Mouse (Mus musculus) embryonic stem cell, embryonic (primary cell): ENCODE results near the gene Gm49373.
"Not testable (repeated sequence)": the region's sequence is repeated elsewhere in the genome, so short reads cannot be mapped to it uniquely, and the experiment has no call there.

Source experiments
- CTCF ChIA-PET, 4 experiments: fragments of 300-600 bp in 2 of 4; fragments of 350-600 bp in 2 of 4; sonication (Branson Sonifier 250); formaldehyde crosslinking; loops; one replicate each; lab custom pipeline; 2022; ENCODE audit warnings: inconsistent platforms in 2 of 4; lab: Charles Lee
- POLR2A ChIA-PET, 4 experiments: fragments of 300-600 bp in 2 of 4; fragments of 350-600 bp in 2 of 4; sonication (Branson Sonifier 250); formaldehyde crosslinking; loops; one replicate each; lab custom pipeline; 2022; ENCODE audit warnings: antibody characterized with exemption in 4 of 4, inconsistent platforms in 1 of 4; lab: Charles Lee

Gene Gm49373

GRCm38 (mm10) chr9:21091707-21092320, 18.9 kb upstream of the Gm49373 start, which contains the start of the genes Gm38431 and Raver1:
Gene Gm38431 (minus strand): TSS chr9:21091997.
Gene Raver1 (minus strand): TSS chr9:21092008.
- ChIA-PET POLR2A (interaction anchor here (0.6 to 14.3 kb wide), 223 partner anchors 8 to 1074 kb away, joined by 3 to 353 read pairs (median 5); partner anchors contain the start of genes Eif3g (in 3 of the 4), Fdx1l (in 3 of the 4), Icam4 (in 3 of the 4) and Icam5 (in 3 of the 4)), CTCF (interaction anchor here in 2 of 4 experiments (0.7 to 1.8 kb wide), 7 partner anchors 8 to 310 kb away, joined by 3 to 7 read pairs (median 5); partner anchors contain the start of gene Eif3g (in 1 of the 2))

GRCm38 (mm10) chr9:21090972-21091706, 18.2 kb upstream of the Gm49373 start:
- ChIA-PET CTCF (interaction anchor here in 2 of 4 experiments (0.7 to 1.8 kb wide), 7 partner anchors 9 to 311 kb away, joined by 3 to 7 read pairs (median 5); partner anchors contain the start of gene Eif3g (in 1 of the 2)), POLR2A (interaction anchor here (0.6 to 14.3 kb wide), 204 partner anchors 7 to 1074 kb away, joined by 3 to 353 read pairs (median 5); partner anchors contain the start of genes Eif3g (in 3 of the 4), Fdx1l (in 3 of the 4), Gm49373 (in 3 of the 4) and Icam4 (in 3 of the 4))

GRCm38 (mm10) chr9:21090537-21090936, 17.6 kb upstream of the Gm49373 start:
- CTCF ChIA-PET = interaction anchor here in 2 of 4 experiments (1.1 to 1.8 kb wide), 2 partner anchors 60 to 212 kb away, joined by 3 to 7 read pairs; no protein-coding TSS in a partner anchor
- POLR2A ChIA-PET = interaction anchor here (0.8 to 14.3 kb wide), 56 partner anchors 10 to 446 kb away, joined by 3 to 353 read pairs (median 15); partner anchors contain the start of genes Gm49373 (in 3 of the 4), Icam4 (in 3 of the 4), Zglp1 (in 3 of the 4) and Fdx1l (in 2 of the 4)

- POLR2A ChIA-PET = interaction anchor here (0.6 to 15.2 kb wide), 18 partner anchors 4 to 624 kb away, joined by 3 to 353 read pairs (median 5); partner anchors contain the start of genes Gm38431 (in 4 of the 4), Raver1 (in 4 of the 4), Fdx1l (in 2 of the 4) and Gm49373 (in 2 of the 4)
Measured at GRCm38 (mm10) chr9:21083324-21083723, 10.4 kb upstream of the Gm49373 start.

GRCm38 (mm10) chr9:21081127-21081526, 8.2 kb upstream of the Gm49373 start:
- ChIA-PET POLR2A (interaction anchor here in 3 of 4 experiments (0.6 to 15.2 kb wide), 9 partner anchors 4 to 178 kb away, joined by 3 to 353 read pairs (median 5); partner anchors contain the start of genes Gm38431 (in 3 of the 3), Raver1 (in 3 of the 3), Fdx1l (in 1 of the 3) and Gm49373 (in 1 of the 3)), CTCF (no interaction called here)

More at GRCm38 (mm10) chr9:21083324-21083723, 10.4 kb upstream of the Gm49373 start:
- CTCF ChIA-PET = interaction anchor here in 2 of 4 experiments (1.3 to 1.6 kb wide), 2 partner anchors 9 to 83 kb away, joined by 3 read pairs; partner anchors contain the start of gene Fdx1l (in 1 of the 2)

GRCm38 (mm10) chr9:21075625-21076024, 2.7 kb upstream of the Gm49373 start:
- ChIA-PET CTCF (no interaction called here), POLR2A (interaction anchor here in 3 of 4 experiments (0.9 to 15.2 kb wide), 13 partner anchors 10 to 60 kb away, joined by 3 to 353 read pairs (median 5); partner anchors contain the start of genes Gm38431 (in 3 of the 3), Raver1 (in 3 of the 3), Icam1 (in 1 of the 3) and Tyk2 (in 1 of the 3))

GRCm38 (mm10) chr9:21074173-21074572, 1.3 kb upstream of the Gm49373 start:
- ChIA-PET CTCF (interaction anchor here in 2 of 4 experiments (0.6 to 1.2 kb wide), 3 partner anchors 9 to 144 kb away, joined by 3 read pairs; partner anchors contain the start of gene Icam4 (in 1 of the 2)), POLR2A (interaction anchor here in 3 of 4 experiments (0.6 to 15.2 kb wide), 23 partner anchors 10 to 453 kb away, joined by 3 to 353 read pairs (median 5); partner anchors contain the start of genes Gm38431 (in 3 of the 3), Raver1 (in 3 of the 3), Eif3g (in 1 of the 3) and Kri1 (in 1 of the 3))

GRCm38 (mm10) chr9:21072641-21073040, 255 bp downstream of the Gm49373 start:
- ChIA-PET CTCF (interaction anchor here in 1 of 4 experiments (0.7 kb wide), 1 partner anchor 15 kb away, joined by 3 read pairs; no protein-coding TSS in a partner anchor), POLR2A (interaction anchor here (0.6 to 15.2 kb wide), 31 partner anchors 9 to 195 kb away, joined by 3 to 353 read pairs (median 4); partner anchors contain the start of genes Gm38431 (in 2 of the 4), Raver1 (in 2 of the 4), Icam1 (in 1 of the 4) and Tyk2 (in 1 of the 4))

- ChIA-PET POLR2A (interaction anchor here (0.6 to 8.0 kb wide), 21 partner anchors 7 to 169 kb away, joined by 3 to 56 read pairs (median 4); partner anchors contain the start of genes Gm38431 (in 3 of the 4), Raver1 (in 3 of the 4), Eif3g (in 1 of the 4) and Fdx1l (in 1 of the 4)), CTCF (interaction anchor here in 3 of 4 experiments (0.6 to 1.3 kb wide), 6 partner anchors 29 to 310 kb away, joined by 3 to 16 read pairs (median 3); partner anchors contain the start of gene Eif3g (in 1 of the 3))
Measured at GRCm38 (mm10) chr9:21067006-21067684, 5.8 kb downstream of the Gm49373 start, which contains the start of gene Zglp1. Gene Zglp1 (minus strand): TSS chr9:21067093.

GRCm38 (mm10) chr9:21062928-21063327, 10.0 kb downstream of the Gm49373 start:
- POLR2A ChIA-PET = interaction anchor here in 3 of 4 experiments (0.6 to 8.0 kb wide), 17 partner anchors 10 to 360 kb away, joined by 3 to 56 read pairs (median 4); partner anchors contain the start of genes Gm38431 (in 2 of the 3), Raver1 (in 2 of the 3), Fdx1l (in 1 of the 3) and Gm49373 (in 1 of the 3)
- CTCF ChIA-PET = interaction anchor here in 2 of 4 experiments (0.6 to 1.3 kb wide), 4 partner anchors 34 to 232 kb away, joined by 3 to 4 read pairs (median 3); partner anchors contain the start of genes Eif3g (in 1 of the 2) and Icam4 (in 1 of the 2)

GRCm38 (mm10) chr9:21051578-21051977, 21.3 kb downstream of the Gm49373 start:
- ChIA-PET CTCF (interaction anchor here in 3 of 4 experiments (0.6 to 1.7 kb wide), 3 partner anchors 16 to 589 kb away, joined by 3 to 7 read pairs (median 4); no protein-coding TSS in a partner anchor), POLR2A (interaction anchor here in 3 of 4 experiments (1.1 to 2.6 kb wide), 7 partner anchors 12 to 87 kb away, joined by 3 to 14 read pairs (median 3); partner anchors contain the start of genes Gm38431 (in 2 of the 3), Raver1 (in 2 of the 3) and Icam1 (in 1 of the 3))

GRCm38 (mm10) chr9:21045235-21045634, 27.7 kb downstream of the Gm49373 start:
- ChIA-PET CTCF (interaction anchor here in 1 of 4 experiments (1.0 to 1.1 kb wide), 2 partner anchors 12 to 14 kb away, joined by 3 read pairs; no protein-coding TSS in a partner anchor), POLR2A (no interaction called here)

- POLR2A ChIA-PET = not testable (repeated sequence)
- CTCF ChIA-PET = interaction anchor here in 1 of 4 experiments (1.0 to 1.1 kb wide), 2 partner anchors 11 to 14 kb away, joined by 3 read pairs; no protein-coding TSS in a partner anchor
Measured at GRCm38 (mm10) chr9:21044785-21045184, 28.1 kb downstream of the Gm49373 start.

- ChIA-PET CTCF (no interaction called here), POLR2A (interaction anchor here in 1 of 4 experiments (1.0 to 1.7 kb wide), 2 partner anchors 9 to 48 kb away, joined by 3 to 9 read pairs; partner anchors contain the start of genes Gm38431 and Raver1)
Measured at GRCm38 (mm10) chr9:21043563-21043962, 29.3 kb downstream of the Gm49373 start.

GRCm38 (mm10) chr9:21041308-21041707, 31.6 kb downstream of the Gm49373 start:
- POLR2A ChIA-PET = interaction anchor here in 2 of 4 experiments (0.6 to 4.5 kb wide), 7 partner anchors 8 to 163 kb away, joined by 3 to 16 read pairs (median 6); partner anchors contain the start of genes Gm38431 (in 1 of the 2), Icam1 (in 1 of the 2), Raver1 (in 1 of the 2) and Zglp1 (in 1 of the 2)
- CTCF ChIA-PET = interaction anchor here in 2 of 4 experiments (0.6 to 1.7 kb wide), 3 partner anchors 10 to 128 kb away, joined by 3 to 5 read pairs (median 4); no protein-coding TSS in a partner anchor
